Mouse (Mus musculus) heart, embryonic 14.5 days (tissue): ENCODE measurements around the gene Znhit2. TPM values are rescaled to one million over a fixed set of nuclear protein-coding genes. Genes with fewer than 3 reads are reported as not detected.

ENCODE experiments used
- ATAC-seq: fragments of 200-750 bp; cut with Nextera tagmentation; 2 replicates; pipeline ENCODE4 v1.8.0; 2017; ENCODE audit warnings: low read depth, moderate TSS enrichment; ENCODE audit not compliant: insufficient number of reproducible peaks, insufficient read depth, low FRiP score
- H3K27ac ChIP-seq, 2 experiments: fragments of 200-500 bp in 1 of 2; fragments of 300-500 bp in 1 of 2; sonication (generic) in 1 of 2; replicated peaks in 1 of 2; 2 replicates each; pipeline ENCODE4 v1.5.1; 2012 to 2014; ENCODE audit warnings: low read depth in 2 of 2, low read length in 2 of 2, control low read depth in 1 of 2, mild to moderate bottlenecking in 1 of 2, mixed read lengths in 1 of 2; ENCODE audit not compliant: control insufficient read depth in 1 of 2, insufficient read depth in 1 of 2
- H3K27me3 ChIP-seq: fragments of 300-500 bp; sonication (generic); 2 replicates; pipeline ENCODE4 v1.6.1; 2014; ENCODE audit warnings: mild to moderate bottlenecking, low read length, control low read depth; ENCODE audit not compliant: control insufficient read depth, insufficient read depth
- H3K36me3 ChIP-seq: fragments of 300-500 bp; sonication (generic); 2 replicates; pipeline ENCODE4 v1.6.1; 2014; ENCODE audit warnings: mild to moderate bottlenecking, control low read depth, low read length, mixed read lengths; ENCODE audit not compliant: control insufficient read depth, insufficient read depth
- H3K4me1 ChIP-seq, 2 experiments: fragments of 200-500 bp in 1 of 2; fragments of 300-500 bp in 1 of 2; sonication (generic) in 1 of 2; 2 replicates each; pipeline ENCODE4 v1.6.1; 2012 to 2014; ENCODE audit warnings: low read length in 2 of 2, control low read depth in 1 of 2, mixed read lengths in 1 of 2; ENCODE audit not compliant: control insufficient read depth in 2 of 2, insufficient read depth in 2 of 2
- H3K4me2 ChIP-seq: fragments of 300-500 bp; sonication (generic); 2 replicates; pipeline ENCODE4 v1.6.1; 2014; ENCODE audit warnings: mild to moderate bottlenecking, low read length
- H3K4me3 ChIP-seq, 2 experiments: fragments of 200-500 bp in 1 of 2; fragments of 300-500 bp in 1 of 2; sonication (generic) in 1 of 2; 2 replicates each; pipeline ENCODE4 v1.5.1; 2012 to 2014; ENCODE audit warnings: low read length in 2 of 2, mild to moderate bottlenecking in 2 of 2, control low read depth in 1 of 2, low read depth in 1 of 2, moderate library complexity in 1 of 2; ENCODE audit not compliant: control insufficient read depth in 1 of 2, insufficient read depth in 1 of 2
- H3K9ac ChIP-seq: fragments of 300-500 bp; sonication (generic); 2 replicates; pipeline ENCODE4 v1.6.1; 2014; ENCODE audit warnings: mild to moderate bottlenecking, low read length
- H3K9me3 ChIP-seq: fragments of 300-500 bp; sonication (generic); 2 replicates; pipeline ENCODE4 v1.6.1; 2016; ENCODE audit warnings: low read length, control low read depth; ENCODE audit not compliant: control insufficient read depth
- WGBS: fragments of 180-500 bp; shearing (Covaris S2); extraction: QIAGEN DNeasy Blood & Tissue Kit; methylation state at CpG from one replicate; pipeline ENCODE4 v1.1.7; 2014; 5-methylcytosine and 5-hydroxymethylcytosine counted together
- polyA plus RNA-seq: library from polyadenylated mRNA; unstranded; fragments of >200 nt; fragmentation: Nextera tagmentation; extraction: Ambion mirVana; gene quantifications from 2 replicates; pipeline ENCODE4 v1.2.1, GENCODE M21; 2014

The Znhit2 gene
- polyA plus RNA-seq, 1 experiment from 2014 or later, result 25.6 TPM

- peak overlapping the region; percentile 70 to 91 for H3K4me3 ChIP-seq
- H3K4me1 ChIP-seq, result peaks cover 12 to 33% of the 10 kb centered on the region in 2 experiments
- H3K36me3 ChIP-seq, result peaks cover 18% of the 10 kb centered on the region
- peak overlapping the region; percentile 96 for H3K9ac ChIP-seq
- peak overlapping the region; percentile 81 to 94 for H3K27ac ChIP-seq
- H3K4me2 ChIP-seq, result peak overlapping the region; percentile 98
- H3K9me3 ChIP-seq, result no peaks in the 10 kb centered on the region
- ATAC-seq, result no peak
- H3K27me3 ChIP-seq, result no peaks in the 10 kb centered on the region
- WGBS, result 2% methylated on average over 44 of the region's 44 CpGs
Observed at GRCm38 (mm10) chr19:6061641-6062302, 780 bp downstream of the Znhit2 start.

- Histone ChIP-seq H3K36me3 (peaks cover 18% of the 10 kb centered on the region), H3K27me3 (no peaks in the 10 kb centered on the region), H3K27ac (peak overlapping the region in 1 of 2 experiments; percentile 94; a peak in 1 of 4 replicates), H3K9me3 (no peaks in the 10 kb centered on the region), H3K4me3 (peak overlapping the region; percentile 70 to 91), H3K9ac (peak overlapping the region; percentile 96), H3K4me2 (peak overlapping the region; percentile 98), H3K4me1 (peaks cover 18 to 37% of the 10 kb centered on the region in 2 experiments)
- 65% methylated on average over 5 of the region's 5 CpGs for WGBS
- ATAC-seq, result no peak
Observed at GRCm38 (mm10) chr19:6062418-6062817, 1.4 kb downstream of the Znhit2 start.

- no peak overlapping the region for H3K4me2 ChIP-seq
- peaks cover 21 to 42% of the 10 kb centered on the region in 2 experiments for H3K4me1 ChIP-seq
- 92% methylated on average over 6 of the region's 6 CpGs for WGBS
Observed at GRCm38 (mm10) chr19:6063081-6063480, 2.1 kb downstream of the Znhit2 start.

GRCm38 (mm10) chr19:6066571-6066970 lies 5.6 kb downstream of the Znhit2 start:
- Histone ChIP-seq H3K9ac (peak overlapping the region; percentile 65), H3K4me3 (peak overlapping the region; percentile 43 to 49), H3K4me2 (peak overlapping the region; percentile 96), H3K4me1 (peaks cover 22 to 35% of the 10 kb centered on the region in 2 experiments), H3K9me3 (no peaks in the 10 kb centered on the region), H3K27ac (peak overlapping the region in 1 of 2 experiments; percentile 39; a peak in 1 of 4 replicates), H3K27me3 (no peaks in the 10 kb centered on the region), H3K36me3 (peaks cover 33% of the 10 kb centered on the region)
- no peak for ATAC-seq
- WGBS, result 42% methylated on average over 5 of the region's 5 CpGs

More at GRCm38 (mm10) chr19:6063081-6063480, 2.1 kb downstream of the Znhit2 start:
- no peaks in the 10 kb centered on the region for H3K9me3 ChIP-seq
- no peak overlapping the region for H3K9ac ChIP-seq
- H3K27ac ChIP-seq, result no peak overlapping the region
- ATAC-seq, result no peak
- H3K27me3 ChIP-seq, result no peaks in the 10 kb centered on the region
- peaks cover 18% of the 10 kb centered on the region for H3K36me3 ChIP-seq
- no peak overlapping the region for H3K4me3 ChIP-seq

GRCm38 (mm10) chr19:6067011-6067723 lies 6.2 kb downstream of the Znhit2 start:
- Histone ChIP-seq H3K4me3 (peak overlapping the region; percentile 43 to 49), H3K27ac (peak overlapping the region; percentile 39 to 58), H3K4me2 (peak overlapping the region; percentile 96), H3K9ac (peak overlapping the region; percentile 65), H3K4me1 (peaks cover 20 to 30% of the 10 kb centered on the region in 2 experiments), H3K27me3 (no peaks in the 10 kb centered on the region), H3K9me3 (no peaks in the 10 kb centered on the region), H3K36me3 (peaks cover 34% of the 10 kb centered on the region)
- peak; percentile 49; the same call in 1 of the 2 replicates for ATAC-seq
- WGBS, result 1% methylated on average over 30 of the region's 30 CpGs

GRCm38 (mm10) chr19:6067724-6068415 lies 6.9 kb downstream of the Znhit2 start, which contains the start of gene Tm7sf2:
Gene Tm7sf2, minus strand, starts transcription at chr19:6068373.
- Histone ChIP-seq H3K9me3 (no peaks in the 10 kb centered on the region), H3K4me3 (peak within 1 kb of the TSS; percentile 43 to 49), H3K9ac (peak within 1 kb of the TSS; percentile 65), H3K4me2 (peak within 1 kb of the TSS; percentile 96), H3K27ac (peak within 1 kb of the TSS; percentile 39 to 58), H3K4me1 (peaks cover 15 to 23% of the 10 kb centered on the region in 2 experiments), H3K27me3 (no peaks in the 10 kb centered on the region), H3K36me3 (peaks cover 38% of the 10 kb centered on the region)
- ATAC-seq, result peak; percentile 72
- 12% methylated on average over 33 of the region's 33 CpGs for WGBS

- no peaks in the 10 kb centered on the region for H3K27me3 ChIP-seq
- no peak overlapping the region for H3K27ac ChIP-seq
- H3K9ac ChIP-seq, result no peak overlapping the region
- peaks cover 15 to 22% of the 10 kb centered on the region in 2 experiments for H3K4me1 ChIP-seq
- peaks cover 45% of the 10 kb centered on the region for H3K36me3 ChIP-seq
- 76% methylated on average over 4 of the region's 4 CpGs for WGBS
- H3K4me2 ChIP-seq, result no peak overlapping the region
- H3K4me3 ChIP-seq, result no peak overlapping the region
- no peaks in the 10 kb centered on the region for H3K9me3 ChIP-seq
- no peak for ATAC-seq
Observed at GRCm38 (mm10) chr19:6068951-6069350, 8.0 kb downstream of the Znhit2 start.
